Mouse (Mus musculus): Measurements from ENCODE around the gene Cdk12.

The Cdk12 gene

GRCm38 (mm10) chr11:98260706-98261479, 58.0 kb downstream of the Cdk12 start:
- no peak for DNase-seq (ENCODE audit: low spot score)

DNA sequence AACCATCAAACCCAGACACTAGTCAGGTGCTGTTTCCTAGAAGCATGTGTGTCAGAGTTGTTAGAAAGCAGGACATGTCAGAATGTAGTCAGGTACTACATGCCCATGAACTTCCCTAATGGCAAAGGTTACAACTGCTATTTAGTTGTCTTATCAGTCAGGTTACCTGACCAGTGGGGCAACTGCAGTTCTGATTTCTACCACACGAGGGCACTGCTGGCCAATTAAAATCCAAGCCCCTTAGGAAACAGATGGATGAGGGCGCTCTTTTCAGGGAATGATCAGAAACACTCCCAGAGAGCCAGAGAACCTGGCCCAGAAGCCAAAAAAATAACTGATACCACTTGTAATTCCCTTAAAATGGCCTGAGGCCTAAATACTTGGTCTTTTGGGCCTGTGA, 62.2 kb downstream of the Cdk12 start:
- peak; percentile 93 for DNase-seq (ENCODE audit: low spot score)

- DNase-seq (ENCODE audit: low spot score): no peak
Measured at GRCm38 (mm10) chr11:98265891-98266290, 63.0 kb downstream of the Cdk12 start.

DNA sequence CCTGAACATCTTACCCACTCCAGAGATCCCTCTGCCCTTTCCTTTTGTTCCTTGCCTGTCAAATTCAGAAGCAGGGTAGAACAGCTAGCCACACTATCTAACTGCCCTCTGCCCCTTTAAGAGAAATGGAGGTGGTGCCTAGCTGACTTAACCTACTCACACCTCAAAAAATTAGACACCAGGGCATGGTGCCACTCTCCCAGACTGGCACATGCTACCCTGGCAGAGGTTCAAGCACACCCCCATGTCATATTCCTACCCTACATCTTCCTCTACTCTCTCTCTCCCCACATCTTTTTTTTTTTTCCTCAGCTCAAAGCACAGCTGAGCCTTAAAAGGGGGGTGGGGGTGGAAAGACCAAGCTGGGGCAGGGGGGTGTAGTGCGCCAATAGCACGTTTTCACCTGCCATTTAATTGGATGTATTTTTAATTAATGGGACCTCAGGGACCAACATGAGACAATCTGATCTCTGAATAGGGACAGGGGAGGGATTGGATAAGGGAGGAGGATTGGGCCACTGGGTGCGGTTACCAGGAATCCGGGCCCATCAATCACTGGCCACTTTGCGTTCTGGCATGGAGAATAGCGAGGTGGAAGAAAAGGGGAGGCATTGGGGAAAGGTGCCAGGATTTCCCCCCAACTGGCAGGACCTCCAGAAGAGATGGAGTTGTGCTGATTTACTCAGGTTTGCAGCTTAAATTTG, 64.0 kb downstream of the Cdk12 start:
- DNase-seq (ENCODE audit: low spot score): no peak

DNA sequence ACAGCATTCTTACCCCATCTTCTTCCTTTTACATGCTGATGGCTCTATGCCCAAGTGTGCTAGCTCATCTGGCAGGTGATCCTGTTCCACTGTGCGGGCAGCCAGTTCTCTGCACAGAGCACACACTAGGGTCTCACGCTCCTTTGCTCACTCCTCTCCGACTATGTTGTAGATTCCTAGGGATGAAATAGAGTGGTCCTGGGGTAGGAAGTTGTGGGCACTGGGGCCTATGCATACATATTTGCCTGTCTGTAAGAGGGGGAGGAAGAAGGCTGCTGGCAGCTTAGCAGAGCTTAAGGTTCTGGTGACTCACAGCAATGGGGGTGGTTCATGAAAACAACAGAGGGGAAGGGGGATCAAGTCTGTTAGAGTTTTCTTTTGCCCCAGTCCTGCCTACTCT, 67.2 kb downstream of the Cdk12 start:
- DNase-seq (ENCODE audit: low spot score): no peak

DNA sequence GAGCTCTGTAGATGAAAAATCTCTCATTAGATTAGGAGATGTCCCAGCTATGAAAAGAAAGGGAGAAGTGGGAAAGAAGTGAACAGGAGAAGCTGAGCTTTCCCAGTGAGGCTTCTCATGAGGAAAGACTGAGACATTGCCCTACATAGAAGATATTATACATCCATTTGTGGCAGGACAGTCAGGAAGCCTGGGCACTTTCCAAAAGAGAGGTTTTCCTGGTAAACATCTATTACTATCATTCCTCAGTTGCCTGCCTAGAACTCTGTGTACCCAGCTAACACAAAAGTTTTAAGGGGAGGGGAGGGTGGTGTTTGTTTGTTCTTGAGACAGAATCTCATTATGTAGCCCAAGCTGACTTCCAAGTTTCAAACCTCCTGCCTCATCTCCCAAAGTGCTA, 67.6 kb downstream of the Cdk12 start:
- no peak for DNase-seq (ENCODE audit: low spot score)

DNA sequence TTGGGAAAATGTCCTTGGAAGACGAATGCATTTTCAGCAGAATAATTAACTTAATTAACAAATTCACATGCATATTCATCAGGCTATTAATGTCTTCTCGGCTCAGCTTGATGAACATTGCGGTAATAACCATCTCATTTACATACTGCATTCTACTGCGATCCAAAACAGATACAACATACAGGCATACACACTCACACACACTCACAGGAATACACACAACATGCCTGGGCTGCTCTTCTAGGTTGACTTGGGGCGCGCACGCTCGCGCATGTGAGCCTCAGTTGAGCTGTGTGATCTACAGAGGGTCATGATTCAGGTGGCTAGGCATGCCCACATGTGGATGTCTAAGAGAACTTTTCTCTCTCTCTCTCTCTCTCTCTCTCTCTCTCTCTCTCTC, 80.9 kb downstream of the Cdk12 start:
- DNase-seq (ENCODE audit: low spot score): no peak

DNA sequence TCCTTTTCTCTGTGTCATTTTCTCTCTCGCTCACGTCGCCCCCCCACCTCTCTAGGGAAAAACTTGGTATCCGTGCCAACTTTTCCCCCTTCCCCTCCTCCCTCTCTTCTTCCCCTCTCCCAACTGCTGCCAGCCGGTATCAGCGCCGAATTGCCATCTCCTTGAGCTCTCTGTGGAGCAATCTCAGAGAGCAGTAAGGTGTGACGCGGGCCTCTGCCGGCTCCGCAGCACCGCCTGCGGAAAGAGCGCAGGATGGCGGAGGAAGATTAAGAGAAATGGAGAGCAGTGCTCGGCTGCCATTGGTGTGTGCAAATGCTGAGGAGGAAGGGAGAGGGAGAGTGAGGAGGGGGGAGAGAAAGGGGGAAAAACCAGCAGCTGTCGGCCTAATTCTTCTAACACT, 81.4 kb downstream of the Cdk12 start:
- no peak for DNase-seq (ENCODE audit: low spot score)

DNA sequence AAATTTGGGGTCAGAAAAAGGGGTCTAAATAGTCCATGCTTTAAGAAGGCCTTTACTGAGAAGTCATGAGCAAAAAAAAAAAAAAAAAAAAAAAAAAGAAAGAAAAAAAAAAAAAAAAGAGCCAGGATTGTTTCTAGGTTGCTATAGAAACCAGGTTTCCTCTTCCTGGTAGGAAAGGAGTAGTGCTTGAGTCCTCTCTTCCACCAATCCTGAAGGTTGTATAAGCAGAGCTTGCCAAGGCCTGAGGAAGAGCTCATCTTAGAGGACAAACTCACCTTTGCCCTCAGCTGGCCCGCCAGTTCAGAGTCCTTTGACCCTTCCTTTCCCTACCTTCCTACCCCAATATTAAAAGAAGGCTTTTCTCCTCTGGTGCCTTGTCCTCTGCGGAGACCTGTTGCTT, 82.5 kb downstream of the Cdk12 start:
- DNase-seq (ENCODE audit: low spot score): no peak

- no peak for DNase-seq (ENCODE audit: low spot score)
Measured at GRCm38 (mm10) chr11:98287531-98287930, 84.7 kb downstream of the Cdk12 start.

GRCm38 (mm10) chr11:98287961-98288360, 85.1 kb downstream of the Cdk12 start:
- no peak for DNase-seq (ENCODE audit: low spot score)

DNA sequence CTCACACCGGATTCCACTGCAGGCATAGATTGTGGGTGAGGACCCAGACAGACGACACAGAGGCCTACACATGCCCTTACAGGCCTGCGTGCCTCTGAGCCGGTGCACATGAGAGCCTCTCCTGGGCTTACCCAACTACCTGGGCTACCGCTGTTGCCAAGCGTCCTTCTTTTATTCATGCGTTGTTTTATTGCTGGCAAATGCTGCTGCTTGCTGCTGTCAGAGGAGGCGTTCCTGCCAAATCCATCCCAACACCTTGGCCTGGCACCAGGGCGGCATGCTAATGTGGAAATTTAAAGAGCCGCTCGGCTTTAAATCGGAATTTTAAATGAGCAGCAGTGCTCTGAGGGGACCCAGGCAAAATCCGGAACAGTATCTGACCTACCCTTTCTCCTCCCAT, 87.0 kb downstream of the Cdk12 start:
- DNase-seq (ENCODE audit: low spot score): no peak

- no peak for DNase-seq (ENCODE audit: low spot score)
Measured at GRCm38 (mm10) chr11:98290906-98291305, 88.0 kb downstream of the Cdk12 start.

GRCm38 (mm10) chr11:98293070-98293469, 90.2 kb downstream of the Cdk12 start:
- DNase-seq (ENCODE audit: low spot score): no peak

DNA sequence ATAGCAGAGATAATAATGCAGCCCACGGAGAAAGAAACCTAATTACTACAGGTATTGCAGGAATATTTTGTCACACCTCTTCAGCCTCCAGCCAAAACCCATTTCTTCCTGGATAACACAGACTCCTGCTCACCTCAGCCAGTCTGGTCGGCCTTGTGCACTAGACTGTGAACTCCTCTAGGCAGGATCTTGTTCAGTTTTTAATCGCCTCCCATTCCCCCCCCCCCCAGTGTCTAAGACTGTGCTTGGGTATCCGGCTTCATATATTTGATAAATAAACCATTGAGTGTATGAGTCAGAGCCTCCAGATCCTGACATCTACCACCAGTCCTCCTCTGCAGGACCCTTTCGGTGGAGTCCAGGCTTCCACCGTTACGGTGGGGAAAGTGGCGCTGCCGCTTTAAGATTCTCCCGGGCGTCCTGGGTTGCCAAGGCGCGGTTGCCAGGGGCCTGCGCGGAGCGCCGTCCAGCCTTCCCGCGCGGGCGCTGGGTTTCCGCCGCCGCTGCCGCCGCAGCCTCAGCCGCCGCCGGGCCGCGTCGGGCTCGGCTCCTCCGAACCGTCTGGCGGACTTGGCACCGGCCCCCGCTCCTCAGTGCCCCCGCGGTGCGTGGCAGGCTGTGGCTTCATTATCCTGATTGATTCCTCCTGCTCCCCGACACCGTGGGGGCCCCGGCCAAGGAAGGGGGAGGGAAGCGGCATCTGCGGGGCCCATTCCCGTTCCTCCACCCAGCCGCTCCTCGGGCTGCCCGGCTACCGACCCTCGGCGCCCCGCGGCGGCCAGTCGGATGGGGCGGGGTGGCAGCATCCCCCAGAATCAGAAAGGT, 91.5 kb downstream of the Cdk12 start:
- DNase-seq (ENCODE audit: low spot score): peak; percentile 87

GRCm38 (mm10) chr11:98295013-98295585, 92.2 kb downstream of the Cdk12 start:
- DNase-seq (ENCODE audit: low spot score): no peak

- peak; percentile 79 for DNase-seq (ENCODE audit: low spot score)
Measured at GRCm38 (mm10) chr11:98296277-98296676, 93.4 kb downstream of the Cdk12 start.

GRCm38 (mm10) chr11:98296916-98297315, 94.1 kb downstream of the Cdk12 start:
- no peak for DNase-seq (ENCODE audit: low spot score)

- DNase-seq (ENCODE audit: low spot score): no peak
Measured at GRCm38 (mm10) chr11:98297778-98298177, 94.9 kb downstream of the Cdk12 start.

DNA sequence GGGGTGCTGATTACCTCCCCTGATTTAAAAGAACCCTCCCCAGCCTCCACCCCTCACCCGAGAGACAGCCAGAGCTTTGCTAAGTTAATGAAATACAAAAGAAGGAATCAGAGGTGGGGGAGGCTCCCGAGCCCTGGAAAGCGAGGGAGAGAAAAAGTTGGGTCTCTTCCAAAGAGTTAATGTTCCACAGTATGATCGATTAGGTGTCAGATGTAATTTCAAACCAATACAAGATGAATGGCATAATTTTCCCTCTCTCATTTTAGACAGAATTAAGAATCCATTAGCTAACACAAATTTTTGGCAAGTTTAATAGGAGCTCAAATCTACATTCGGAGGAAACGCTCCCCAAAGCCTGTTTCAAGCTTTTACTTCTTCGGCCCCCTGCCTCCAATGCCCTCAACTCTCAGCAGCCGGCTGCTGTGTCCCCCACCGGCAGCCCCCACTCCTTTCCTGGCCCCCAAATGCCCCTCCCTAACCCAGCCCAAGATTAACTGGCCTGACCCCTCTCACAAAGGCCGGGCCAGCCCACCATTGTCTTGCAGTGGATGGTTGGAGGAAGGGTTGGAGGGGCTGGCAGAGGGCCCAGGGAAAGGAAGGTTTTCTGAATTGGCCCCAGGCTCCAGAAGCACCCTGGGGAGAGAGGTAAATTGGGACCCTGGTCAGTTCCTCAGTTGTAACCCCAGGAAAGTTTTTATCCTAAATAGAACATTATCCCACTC, 95.8 kb downstream of the Cdk12 start:
- DNase-seq (ENCODE audit: low spot score): no peak

DNA sequence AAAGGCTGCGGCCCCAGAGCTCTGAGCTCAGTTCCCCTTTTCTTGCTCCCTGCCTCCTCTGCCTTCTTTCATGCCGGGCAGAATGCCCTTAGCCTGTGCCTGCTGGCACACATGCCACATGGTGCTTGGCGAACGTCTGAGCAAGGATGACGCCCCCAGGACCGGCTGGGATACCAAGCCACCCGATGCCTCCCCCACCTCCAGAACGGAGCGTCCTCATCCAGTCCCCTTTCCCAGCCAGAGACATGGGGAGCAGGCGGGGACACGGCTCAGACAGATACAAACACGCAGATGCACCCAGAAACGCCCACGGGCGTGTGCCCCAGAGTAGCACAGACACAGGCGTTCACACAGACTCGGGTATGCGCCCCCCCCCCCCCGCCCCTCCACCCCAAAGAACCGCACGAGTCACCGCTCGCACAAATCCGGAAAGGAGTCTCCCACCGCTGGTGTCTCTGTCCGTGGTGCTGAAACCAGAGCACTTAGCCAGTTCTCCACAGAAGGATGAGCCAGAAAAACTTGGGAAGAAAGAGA, 111.0 kb downstream of the Cdk12 start:
- peak; percentile 86 for DNase-seq (ENCODE audit: low spot score)

Measured in embryo, embryonic 10.5 days (tissue).